Mouse (Mus musculus) retina, postnatal 7 days (tissue): Measurements from ENCODE around the gene Stxbp1.

ENCODE experiments used
- DNase-seq: peaks from one replicate; pipeline ENCODE4 v3.0.0-alpha.2; 2012; ENCODE audit warnings: low read depth, low spot score

Gene Stxbp1

GRCm38 (mm10) chr2:32838147-32838884, 8.7 kb downstream of the Stxbp1 start:
- no peak for DNase-seq

GRCm38 (mm10) chr2:32835588-32835987, 11.5 kb downstream of the Stxbp1 start:
- no peak for DNase-seq

- no peak for DNase-seq
Observed at GRCm38 (mm10) chr2:32834496-32834895, 12.5 kb downstream of the Stxbp1 start.

GRCm38 (mm10) chr2:32828979-32829676, 17.9 kb downstream of the Stxbp1 start:
- DNase-seq: peak; percentile 59

GRCm38 (mm10) chr2:32825796-32826195, 21.2 kb downstream of the Stxbp1 start:
- DNase-seq: no peak

- DNase-seq: no peak
Observed at GRCm38 (mm10) chr2:32824778-32825177, 22.3 kb downstream of the Stxbp1 start.

- peak; percentile 50 for DNase-seq
Observed at GRCm38 (mm10) chr2:32824181-32824580, 22.9 kb downstream of the Stxbp1 start.

GRCm38 (mm10) chr2:32823579-32824154, 23.4 kb downstream of the Stxbp1 start:
- no peak for DNase-seq

GRCm38 (mm10) chr2:32823153-32823552, 23.9 kb downstream of the Stxbp1 start:
- no peak for DNase-seq

GRCm38 (mm10) chr2:32822643-32823042, 24.4 kb downstream of the Stxbp1 start:
- DNase-seq: no peak

- no peak for DNase-seq
Observed at GRCm38 (mm10) chr2:32821041-32821802, 25.8 kb downstream of the Stxbp1 start.

GRCm38 (mm10) chr2:32818208-32818607, 28.8 kb downstream of the Stxbp1 start:
- DNase-seq: no peak

- no peak for DNase-seq
Observed at GRCm38 (mm10) chr2:32817589-32817988, 29.5 kb downstream of the Stxbp1 start.

- DNase-seq: no peak
Observed at GRCm38 (mm10) chr2:32816946-32817581, 30.0 kb downstream of the Stxbp1 start.

- no peak for DNase-seq
Observed at GRCm38 (mm10) chr2:32816497-32816896, 30.5 kb downstream of the Stxbp1 start.

- no peak for DNase-seq
Observed at GRCm38 (mm10) chr2:32811959-32812358, 35.1 kb downstream of the Stxbp1 start.

- DNase-seq: no peak
Observed at GRCm38 (mm10) chr2:32808816-32809566, 38.1 kb downstream of the Stxbp1 start.

GRCm38 (mm10) chr2:32798251-32798962, 48.6 kb downstream of the Stxbp1 start:
- DNase-seq: no peak

- no peak for DNase-seq
Observed at GRCm38 (mm10) chr2:32795748-32796418, 51.2 kb downstream of the Stxbp1 start.

- DNase-seq: no peak
Observed at GRCm38 (mm10) chr2:32791297-32791696, 55.7 kb downstream of the Stxbp1 start.
